Mouse (Mus musculus) A20 (cell line): ENCODE measurements around the gene Alkal2.

Experiments used
- DNase-seq: peaks from one replicate; pipeline ENCODE4 v3.0.0-alpha.2; 2011; ENCODE audit warnings: low read depth, low spot score

Alkal2 gene

DNA sequence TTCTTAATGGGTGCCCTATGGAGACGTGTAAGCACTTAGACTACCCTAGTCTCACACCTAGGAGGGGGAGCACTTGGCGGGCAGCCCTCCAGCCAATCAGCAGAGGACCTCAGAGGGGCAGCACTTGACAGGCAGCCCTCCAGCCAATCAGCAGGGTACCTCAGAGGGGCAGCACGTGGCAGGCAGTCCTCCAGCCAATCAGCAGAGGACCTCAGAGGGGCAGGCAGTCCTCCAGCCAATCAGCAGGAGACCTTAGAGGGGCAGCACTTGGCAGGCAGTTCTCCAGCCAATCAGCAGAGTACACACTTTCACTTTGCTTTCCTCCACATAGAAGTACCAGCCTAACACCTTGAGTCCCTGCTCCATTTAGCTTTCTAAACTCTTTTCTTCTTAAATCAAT lies 38.3 kb downstream of the Alkal2 start:
- DNase-seq, result peak; percentile 69

DNA sequence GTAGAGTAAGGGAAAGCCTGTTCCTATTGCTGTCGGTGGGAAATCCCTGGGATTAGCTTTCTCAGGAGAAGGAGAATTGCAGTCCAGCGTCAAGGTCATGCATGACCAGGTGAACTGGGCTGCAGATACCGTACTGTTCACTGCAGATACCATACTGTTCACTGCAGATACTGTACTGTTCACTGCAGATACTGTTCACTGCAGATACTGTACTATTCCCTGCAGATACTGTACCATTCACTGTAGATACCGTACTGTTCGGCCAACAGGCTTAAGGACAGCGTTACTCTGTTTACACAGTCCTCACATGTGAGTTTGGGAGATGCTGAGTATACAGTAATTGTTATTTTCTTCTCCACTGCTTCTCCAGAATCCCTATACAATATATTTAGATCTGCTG lies 44.1 kb downstream of the Alkal2 start:
- DNase-seq, result no peak

DNA sequence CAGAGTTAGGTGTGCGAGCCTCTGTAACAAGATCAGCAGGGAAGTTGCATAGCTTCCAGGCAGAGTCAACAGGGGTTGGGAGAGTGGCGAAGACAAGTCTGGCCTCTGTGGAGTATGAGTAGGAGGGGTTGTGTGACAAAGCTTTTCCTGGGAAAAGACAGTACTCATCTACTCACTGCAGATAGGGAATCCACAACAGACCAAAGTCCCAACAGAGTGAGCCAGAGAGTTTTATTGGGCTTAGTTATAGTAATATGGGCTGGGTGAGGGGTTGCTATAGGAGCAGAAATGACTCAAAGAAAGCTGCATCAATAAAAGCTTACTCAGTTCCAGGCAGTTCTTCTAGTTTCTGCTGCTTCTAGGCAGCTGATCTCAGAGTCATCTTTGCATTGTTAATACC lies 49.2 kb downstream of the Alkal2 start:
- no peak for DNase-seq

DNA sequence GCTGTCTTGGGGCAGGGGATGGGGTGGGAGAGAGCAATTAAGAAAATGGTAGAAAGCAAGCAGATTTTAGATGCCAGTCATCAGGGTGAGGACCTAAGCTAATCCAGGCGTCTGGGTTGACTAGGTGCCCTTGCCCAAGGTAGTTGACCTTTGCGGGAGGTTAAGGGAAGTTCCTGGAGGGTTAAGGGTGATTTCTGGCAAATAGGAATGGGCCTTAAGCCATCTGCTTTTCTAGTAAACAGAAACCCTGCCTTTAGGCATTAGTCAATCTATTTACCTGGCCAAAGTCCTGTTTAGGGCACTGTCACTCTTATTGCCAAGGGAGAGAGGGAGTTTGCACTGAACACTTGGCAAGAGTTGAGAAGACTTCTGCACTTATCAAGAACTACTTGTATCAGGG lies 52.8 kb downstream of the Alkal2 start:
- DNase-seq, result no peak
